Mouse (Mus musculus): ENCODE measurements around the gene Pus10. TPM values are rescaled to one million over a fixed set of nuclear protein-coding genes. Genes with fewer than 3 reads are reported as not detected.

Pus10 gene
- polyA plus RNA-seq, 1 experiment from 2014 or later: 19.3 TPM

DNA sequence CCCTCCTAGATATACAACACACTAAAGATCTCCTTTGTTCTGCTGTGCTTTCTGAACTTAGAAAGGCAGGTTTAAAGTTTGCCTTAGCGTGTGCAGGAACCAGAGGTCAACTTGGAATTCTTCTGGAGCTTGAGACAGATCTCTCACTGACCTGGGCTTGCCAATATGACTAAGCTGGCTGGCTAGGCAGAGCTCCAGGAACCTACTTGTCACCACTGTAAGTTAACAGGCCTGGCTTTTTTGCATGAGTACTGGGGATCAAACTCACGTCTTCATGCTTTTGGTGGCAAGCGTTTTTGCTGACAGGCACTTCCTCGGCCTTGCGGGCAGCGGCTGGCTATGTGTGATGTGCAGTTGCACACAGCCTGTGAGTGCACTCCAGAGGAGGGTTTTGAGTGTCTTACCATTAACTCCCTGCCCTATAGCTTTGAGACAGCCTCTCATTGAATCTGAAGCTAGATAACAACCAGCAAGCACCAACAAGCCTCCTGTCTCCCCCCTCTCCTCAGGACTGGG lies 15.0 kb downstream of the Pus10 start:
- ATAC-seq (ENCODE audit: low FRiP score) (no peak), DNase-seq (ENCODE audit: low spot score) (no peak)
- 0 out of 2 replicates have a peak, but pooled peaks cover 2% of the 10 kb centered on the region for H3K36me3 ChIP-seq (ENCODE audit: control insufficient read depth, insufficient read depth, low read length)
- H3K9ac ChIP-seq (ENCODE audit: low read depth, low read length): no peak overlapping the region
- H3K27me3 ChIP-seq (ENCODE audit: control insufficient read depth, insufficient read depth, low read length): no peaks in the 10 kb centered on the region
- no peak overlapping the region for H3K27ac ChIP-seq (ENCODE audit: low read depth, low read length)
- H3K4me3 ChIP-seq (ENCODE audit: low read depth, low read length): no peak overlapping the region
- H3K4me2 ChIP-seq (replicated peaks; ENCODE audit: low read depth, low read length): no peak overlapping the region
- WGBS: 91% methylated on average over 6 of the region's 6 CpGs
- H3K9me3 ChIP-seq (ENCODE audit: control insufficient read depth, low read length): no peaks in the 10 kb centered on the region
- no peaks in the 10 kb centered on the region for H3K4me1 ChIP-seq (replicated peaks; ENCODE audit: control insufficient read depth, insufficient read depth, low read length)

DNA sequence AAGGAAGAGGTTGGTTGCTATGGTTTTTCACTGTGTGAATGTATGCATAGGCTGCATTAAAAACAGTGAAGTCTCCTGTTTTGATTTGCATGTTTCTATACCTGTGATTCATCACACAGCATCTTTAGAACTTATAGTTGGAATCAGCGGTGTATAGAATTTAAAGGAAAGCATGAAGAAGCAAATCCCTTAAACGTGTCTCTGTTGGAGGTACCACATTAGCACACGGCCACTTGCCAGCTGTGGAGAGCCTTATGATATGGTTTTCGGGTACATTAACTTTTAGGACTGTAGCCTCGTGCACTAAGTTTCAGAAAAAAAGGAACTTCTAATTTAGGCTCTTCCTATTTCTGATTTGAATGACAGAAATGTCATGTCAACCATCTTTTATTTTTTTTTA lies 17.1 kb downstream of the Pus10 start:
- no peaks in the 10 kb centered on the region for H3K27me3 ChIP-seq (ENCODE audit: control insufficient read depth, insufficient read depth, low read length)
- WGBS: 91% methylated on average over 5 of the region's 5 CpGs
- DNase-seq (ENCODE audit: low spot score) (no peak), ATAC-seq (ENCODE audit: low FRiP score) (no peak)
- no peak overlapping the region for H3K27ac ChIP-seq (ENCODE audit: low read depth, low read length)
- 0 out of 2 replicates have a peak, but pooled peaks cover 2% of the 10 kb centered on the region for H3K36me3 ChIP-seq (ENCODE audit: control insufficient read depth, insufficient read depth, low read length)
- no peak overlapping the region for H3K4me2 ChIP-seq (replicated peaks; ENCODE audit: low read depth, low read length)
- no peak overlapping the region for H3K4me3 ChIP-seq (ENCODE audit: low read depth, low read length)
- H3K9me3 ChIP-seq (ENCODE audit: control insufficient read depth, low read length): no peaks in the 10 kb centered on the region
- H3K9ac ChIP-seq (ENCODE audit: low read depth, low read length): no peak overlapping the region
- no peaks in the 10 kb centered on the region for H3K4me1 ChIP-seq (replicated peaks; ENCODE audit: control insufficient read depth, insufficient read depth, low read length)

DNA sequence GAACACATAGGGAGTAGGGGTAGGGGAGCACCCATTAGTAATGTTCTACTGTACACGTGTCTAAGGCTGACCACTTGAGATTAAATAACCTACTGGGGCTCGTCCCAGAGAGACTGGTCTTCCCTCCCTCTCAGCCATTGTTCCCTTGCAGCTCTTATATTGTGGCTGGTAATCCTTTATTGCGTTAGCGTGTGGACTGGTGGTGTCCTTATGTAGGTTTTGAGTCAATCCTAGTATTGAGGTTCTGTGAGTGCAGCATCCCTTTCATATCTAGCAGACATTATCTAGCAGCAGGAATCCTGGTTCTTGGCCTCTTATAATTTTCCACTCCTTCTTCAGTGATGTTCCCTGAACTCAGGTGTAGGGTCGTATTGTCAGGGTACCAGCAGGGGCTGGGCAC lies 21.2 kb downstream of the Pus10 start:
- H3K4me3 ChIP-seq (ENCODE audit: low read depth, low read length): no peak overlapping the region
- DNase-seq (ENCODE audit: low spot score): no peak
- WGBS: 93% methylated on average over 5 of the region's 5 CpGs
- no peak overlapping the region for H3K4me2 ChIP-seq (replicated peaks; ENCODE audit: low read depth, low read length)
- no peak overlapping the region for H3K9ac ChIP-seq (ENCODE audit: low read depth, low read length)
- H3K27ac ChIP-seq (ENCODE audit: low read depth, low read length): no peak overlapping the region
- no peaks in the 10 kb centered on the region for H3K4me1 ChIP-seq (replicated peaks; ENCODE audit: control insufficient read depth, insufficient read depth, low read length)
- H3K9me3 ChIP-seq (ENCODE audit: control insufficient read depth, low read length): no peaks in the 10 kb centered on the region
- no peaks in the 10 kb centered on the region for H3K27me3 ChIP-seq (ENCODE audit: control insufficient read depth, insufficient read depth, low read length)
- no peaks in the 10 kb centered on the region for H3K36me3 ChIP-seq (ENCODE audit: control insufficient read depth, insufficient read depth, low read length)
- ATAC-seq (ENCODE audit: low FRiP score): no peak

DNA sequence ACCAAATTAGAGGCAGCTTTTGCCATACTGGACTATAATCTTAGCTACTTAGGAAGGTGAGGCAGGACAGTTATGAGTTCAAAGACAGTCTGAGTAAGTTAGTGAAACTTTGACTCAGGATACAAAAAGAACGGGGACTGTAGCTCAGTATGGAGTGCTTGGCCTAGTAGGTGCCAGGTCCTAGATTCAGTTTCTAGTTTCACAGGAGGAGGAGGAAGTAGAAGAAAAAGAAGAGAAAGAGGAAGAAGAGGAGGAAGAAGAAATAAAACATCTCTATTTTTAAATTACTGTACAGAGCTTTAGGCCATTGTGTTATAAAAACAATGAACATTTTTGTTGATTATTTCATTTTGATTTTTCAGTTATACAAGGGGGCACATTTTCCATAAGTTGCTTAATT lies 22.6 kb downstream of the Pus10 start:
- no peaks in the 10 kb centered on the region for H3K9me3 ChIP-seq (ENCODE audit: control insufficient read depth, low read length)
- ATAC-seq (ENCODE audit: low FRiP score): no peak
- H3K27me3 ChIP-seq (ENCODE audit: control insufficient read depth, insufficient read depth, low read length): no peaks in the 10 kb centered on the region
- no peak overlapping the region for H3K9ac ChIP-seq (ENCODE audit: low read depth, low read length)
- H3K36me3 ChIP-seq (ENCODE audit: control insufficient read depth, insufficient read depth, low read length): no peaks in the 10 kb centered on the region
- no peak overlapping the region for H3K27ac ChIP-seq (ENCODE audit: low read depth, low read length)
- no peak for DNase-seq (ENCODE audit: low spot score)
- no peak overlapping the region for H3K4me3 ChIP-seq (ENCODE audit: low read depth, low read length)
- 89% methylated on average over 1 of the region's 1 CpGs for WGBS
- no peak overlapping the region for H3K4me2 ChIP-seq (replicated peaks; ENCODE audit: low read depth, low read length)
- no peaks in the 10 kb centered on the region for H3K4me1 ChIP-seq (replicated peaks; ENCODE audit: control insufficient read depth, insufficient read depth, low read length)

DNA sequence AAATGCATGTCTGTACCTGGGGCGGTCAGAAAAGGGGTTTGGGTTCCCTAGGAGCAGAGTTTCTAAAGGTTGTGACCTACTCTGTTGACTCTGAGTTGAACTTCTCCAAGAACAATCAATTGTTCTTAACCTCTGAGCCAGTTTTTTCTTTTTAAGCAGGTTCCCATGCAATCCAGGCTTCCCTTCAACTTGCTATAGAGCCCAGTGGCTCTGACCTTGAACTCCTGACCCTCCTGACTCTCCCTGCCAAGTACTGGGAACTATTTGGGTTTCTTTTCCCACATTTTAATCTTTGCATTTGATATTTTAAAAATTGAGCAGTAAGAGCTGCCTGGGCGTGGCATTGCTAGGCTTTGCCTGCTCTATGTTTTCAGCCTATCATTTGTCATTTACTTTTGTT lies 27.8 kb downstream of the Pus10 start:
- H3K4me1 ChIP-seq (replicated peaks; ENCODE audit: control insufficient read depth, insufficient read depth, low read length): no peaks in the 10 kb centered on the region
- no peaks in the 10 kb centered on the region for H3K9me3 ChIP-seq (ENCODE audit: control insufficient read depth, low read length)
- WGBS: 92% methylated on average over 2 of the region's 2 CpGs
- H3K9ac ChIP-seq (ENCODE audit: low read depth, low read length): no peak overlapping the region
- no peaks in the 10 kb centered on the region for H3K36me3 ChIP-seq (ENCODE audit: control insufficient read depth, insufficient read depth, low read length)
- no peak overlapping the region for H3K27ac ChIP-seq (ENCODE audit: low read depth, low read length)
- no peak overlapping the region for H3K4me2 ChIP-seq (replicated peaks; ENCODE audit: low read depth, low read length)
- DNase-seq (ENCODE audit: low spot score) (no peak), ATAC-seq (ENCODE audit: low FRiP score) (no peak)
- no peak overlapping the region for H3K4me3 ChIP-seq (ENCODE audit: low read depth, low read length)
- H3K27me3 ChIP-seq (ENCODE audit: control insufficient read depth, insufficient read depth, low read length): no peaks in the 10 kb centered on the region

DNA sequence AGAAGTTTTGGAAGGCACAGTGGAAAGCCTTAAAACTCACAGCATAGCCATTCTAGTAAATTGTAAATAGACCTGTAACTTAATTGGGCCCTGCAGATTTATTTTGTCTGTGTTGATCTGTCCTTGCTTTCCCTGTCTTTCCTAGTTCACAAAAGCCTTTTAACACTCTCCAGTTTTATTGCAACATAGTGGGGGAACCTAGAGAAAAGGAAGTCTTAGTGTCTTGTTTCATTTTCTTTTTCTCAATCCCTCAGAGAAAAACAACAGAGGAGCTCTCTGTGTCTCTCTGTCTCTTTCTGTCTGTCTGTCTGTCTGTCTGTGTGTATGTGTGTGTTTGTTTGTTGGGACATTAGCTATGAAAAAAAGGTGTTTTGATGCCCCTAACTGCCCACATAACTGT lies 30.4 kb downstream of the Pus10 start:
- Histone ChIP-seq H3K27me3 (ENCODE audit: control insufficient read depth, insufficient read depth, low read length) (no peaks in the 10 kb centered on the region), H3K4me3 (ENCODE audit: low read depth, low read length) (no peak overlapping the region), H3K36me3 (ENCODE audit: control insufficient read depth, insufficient read depth, low read length) (no peaks in the 10 kb centered on the region), H3K4me1 (replicated peaks; ENCODE audit: control insufficient read depth, insufficient read depth, low read length) (no peaks in the 10 kb centered on the region), H3K9me3 (ENCODE audit: control insufficient read depth, low read length) (no peaks in the 10 kb centered on the region), H3K9ac (ENCODE audit: low read depth, low read length) (no peak overlapping the region), H3K27ac (ENCODE audit: low read depth, low read length) (no peak overlapping the region), H3K4me2 (replicated peaks; ENCODE audit: low read depth, low read length) (no peak overlapping the region)
- no peak for DNase-seq (ENCODE audit: low spot score)
- ATAC-seq (ENCODE audit: low FRiP score): no peak

DNA sequence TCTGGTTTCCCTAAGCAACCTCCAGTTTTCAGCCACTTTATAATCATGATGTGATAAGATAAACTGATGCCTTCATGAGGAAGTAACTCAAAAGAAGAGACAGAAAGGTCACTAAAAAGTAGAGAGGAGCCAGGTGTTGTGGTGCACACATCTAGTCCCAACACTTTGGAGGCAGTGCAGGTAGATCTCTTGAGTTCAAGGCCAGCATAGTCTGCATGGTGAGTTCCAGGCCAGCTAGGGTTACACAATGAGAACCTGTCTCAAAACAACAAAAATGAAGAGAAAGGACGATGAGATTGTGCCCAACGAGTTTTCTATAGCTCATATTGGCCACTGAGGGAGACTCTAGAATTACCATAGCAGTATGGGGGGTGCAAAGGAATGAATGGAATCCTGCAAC lies 33.1 kb downstream of the Pus10 start:
- Histone ChIP-seq H3K27ac (ENCODE audit: low read depth, low read length) (no peak overlapping the region), H3K4me2 (replicated peaks; ENCODE audit: low read depth, low read length) (no peak overlapping the region), H3K27me3 (ENCODE audit: control insufficient read depth, insufficient read depth, low read length) (no peaks in the 10 kb centered on the region), H3K4me3 (ENCODE audit: low read depth, low read length) (no peak overlapping the region), H3K4me1 (replicated peaks; ENCODE audit: control insufficient read depth, insufficient read depth, low read length) (no peaks in the 10 kb centered on the region), H3K9ac (ENCODE audit: low read depth, low read length) (no peak overlapping the region), H3K36me3 (ENCODE audit: control insufficient read depth, insufficient read depth, low read length) (no peaks in the 10 kb centered on the region), H3K9me3 (ENCODE audit: control insufficient read depth, low read length) (no peaks in the 10 kb centered on the region)
- ATAC-seq (ENCODE audit: low FRiP score) (no peak), DNase-seq (ENCODE audit: low spot score) (no peak)
- WGBS: 62% methylated on average over 2 of the region's 2 CpGs

DNA sequence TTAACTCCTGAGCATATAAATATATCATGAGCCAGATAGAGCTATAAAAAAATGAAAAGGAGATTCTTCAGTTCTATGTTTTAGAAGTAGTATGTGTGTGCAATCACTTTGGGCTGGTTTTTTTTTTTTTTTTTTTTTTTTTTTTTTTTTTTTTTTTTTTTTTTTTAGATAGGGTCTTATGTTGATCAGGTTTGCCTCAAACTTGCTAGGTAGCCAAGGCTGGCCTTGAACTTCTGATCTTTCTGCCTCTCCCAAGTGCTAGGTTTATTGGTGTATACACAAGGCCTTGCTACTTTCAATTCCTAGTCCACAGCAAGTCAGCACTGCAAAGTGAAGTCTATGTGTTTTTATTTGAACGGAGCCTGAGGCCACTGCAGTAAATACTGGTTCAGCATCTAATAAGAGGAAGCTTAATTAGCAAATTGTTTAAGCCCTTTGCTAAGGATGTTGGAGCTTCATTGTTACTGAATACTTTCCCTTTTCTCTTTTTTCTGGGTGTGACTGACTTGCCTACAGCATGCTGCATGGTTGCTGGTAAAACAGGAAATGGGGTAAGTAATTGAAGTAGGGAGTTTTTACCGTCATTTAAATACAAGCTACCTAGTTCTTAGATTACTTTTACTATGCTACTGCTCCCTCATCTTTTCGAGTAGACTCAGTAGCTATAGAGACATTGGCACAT lies 34.1 kb downstream of the Pus10 start:
- Histone ChIP-seq H3K4me1 (replicated peaks; ENCODE audit: control insufficient read depth, insufficient read depth, low read length) (no peaks in the 10 kb centered on the region), H3K36me3 (ENCODE audit: control insufficient read depth, insufficient read depth, low read length) (no peaks in the 10 kb centered on the region), H3K27ac (ENCODE audit: low read depth, low read length) (no peak overlapping the region), H3K4me3 (ENCODE audit: low read depth, low read length) (no peak overlapping the region), H3K9me3 (ENCODE audit: control insufficient read depth, low read length) (no peaks in the 10 kb centered on the region), H3K4me2 (replicated peaks; ENCODE audit: low read depth, low read length) (no peak overlapping the region), H3K9ac (ENCODE audit: low read depth, low read length) (no peak overlapping the region), H3K27me3 (ENCODE audit: control insufficient read depth, insufficient read depth, low read length) (no peaks in the 10 kb centered on the region)
- WGBS: 84% methylated on average over 3 of the region's 3 CpGs
- ATAC-seq (ENCODE audit: low FRiP score) (no peak), DNase-seq (ENCODE audit: low spot score) (no peak)

DNA sequence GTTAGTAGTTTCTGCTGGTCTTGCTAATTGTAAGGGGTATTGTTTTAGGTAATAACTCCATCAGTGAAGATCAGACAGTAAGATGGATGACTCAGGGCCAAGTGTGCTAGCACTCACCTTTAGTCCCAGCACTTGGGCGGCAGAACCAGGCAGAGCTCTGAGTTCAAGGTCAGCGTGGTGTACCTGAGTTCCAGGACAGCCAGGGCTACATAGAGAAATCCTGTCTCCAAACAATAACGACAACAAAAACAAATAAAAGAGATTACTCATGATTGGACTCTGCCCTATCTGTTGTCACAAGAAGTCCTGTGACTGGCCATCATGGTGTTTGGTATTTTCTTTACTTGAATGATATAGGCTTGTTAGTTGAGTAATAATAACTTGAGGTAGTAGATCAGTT lies 36.4 kb downstream of the Pus10 start:
- 92% methylated on average over 3 of the region's 3 CpGs for WGBS
- ATAC-seq (ENCODE audit: low FRiP score): no peak

More for the DNA sequence above, 36.4 kb downstream of the Pus10 start:
- DNase-seq (ENCODE audit: low spot score): no peak
- no peak overlapping the region for H3K4me3 ChIP-seq (ENCODE audit: low read depth, low read length)
- no peak overlapping the region for H3K27ac ChIP-seq (ENCODE audit: low read depth, low read length)
- no peaks in the 10 kb centered on the region for H3K9me3 ChIP-seq (ENCODE audit: control insufficient read depth, low read length)
- H3K4me2 ChIP-seq (replicated peaks; ENCODE audit: low read depth, low read length): no peak overlapping the region
- no peaks in the 10 kb centered on the region for H3K4me1 ChIP-seq (replicated peaks; ENCODE audit: control insufficient read depth, insufficient read depth, low read length)
- H3K27me3 ChIP-seq (ENCODE audit: control insufficient read depth, insufficient read depth, low read length): no peaks in the 10 kb centered on the region
- H3K36me3 ChIP-seq (ENCODE audit: control insufficient read depth, insufficient read depth, low read length): no peaks in the 10 kb centered on the region
- H3K9ac ChIP-seq (ENCODE audit: low read depth, low read length): no peak overlapping the region
